ENCODE assay signal across 8 mouse cellular contexts in genomic region chr9:21238733-21239464, GRCm38 (mm10). TPM values are rescaled to one million over a fixed set of nuclear protein-coding genes. Genes with fewer than 3 reads are reported as not detected.
DNase-seq lines count a peak whose midpoint lies in the region; ATAC-seq and TF ChIP-seq lines count a peak whose summit lies in the region.

Gene Keap1 (minus strand): TSS chr9:21239361.

- peak within 1 kb of the TSS; percentile 93 for H3K4me3 ChIP-seq in forebrain, embryonic 13.5 days
- H3K4me3 ChIP-seq in heart, postnatal 0 days (ENCODE audit: low read depth, low read length), result peak within 1 kb of the TSS; percentile 85
- peak within 1 kb of the TSS; percentile 89 for H3K4me3 ChIP-seq in neural tube, embryonic 15.5 days (replicated peaks)

- under 1% methylated on average over 70 of the region's 90 CpGs for WGBS in forebrain, embryonic 13.5 days
- WGBS in heart, postnatal 0 days, result under 1% methylated on average over 71 of the region's 90 CpGs
- under 1% methylated on average over 90 of the region's 90 CpGs for WGBS in neural tube, embryonic 15.5 days

- no peaks in the 10 kb centered on the region for H3K9me3 ChIP-seq in forebrain, embryonic 13.5 days (replicated peaks)
- no peaks in the 10 kb centered on the region for H3K9me3 ChIP-seq in heart, postnatal 0 days (replicated peaks; ENCODE audit: control insufficient read depth, low read length)
- no peaks in the 10 kb centered on the region for H3K9me3 ChIP-seq in neural tube, embryonic 15.5 days (replicated peaks)

- peak; percentile 46; the same call in 1 of the 2 replicates for TF ChIP-seq EP300 in heart, postnatal 0 days (IDR thresholded peaks at IDR 0.05; ENCODE audit: low read depth)

- H3K27ac ChIP-seq in forebrain, embryonic 13.5 days, result peak within 1 kb of the TSS; percentile 90
- peak within 1 kb of the TSS; percentile 97 for H3K27ac ChIP-seq in heart, postnatal 0 days (ENCODE audit: low read depth)
- H3K27ac ChIP-seq in neural tube, embryonic 15.5 days (replicated peaks), result peak within 1 kb of the TSS; percentile 93

- peaks cover 19% of the 10 kb centered on the region for H3K36me3 ChIP-seq in forebrain, embryonic 13.5 days (ENCODE audit: poor library complexity, severe bottlenecking)
- H3K36me3 ChIP-seq in heart, postnatal 0 days (replicated peaks; ENCODE audit: control insufficient read depth, insufficient read depth, low read length), result peaks cover 25% of the 10 kb centered on the region
- peaks cover 6% of the 10 kb centered on the region for H3K36me3 ChIP-seq in neural tube, embryonic 15.5 days

- H3K4me1 ChIP-seq in forebrain, embryonic 13.5 days, result peaks cover 25% of the 10 kb centered on the region
- peaks cover 11% of the 10 kb centered on the region; the same call in 1 of the 2 replicates for H3K4me1 ChIP-seq in heart, postnatal 0 days (ENCODE audit: control insufficient read depth, insufficient read depth)
- peaks cover 55% of the 10 kb centered on the region for H3K4me1 ChIP-seq in neural tube, embryonic 15.5 days

- H3K27me3 ChIP-seq in forebrain, embryonic 13.5 days, result peaks cover 26% of the 10 kb centered on the region
- peaks cover 15% of the 10 kb centered on the region for H3K27me3 ChIP-seq in heart, postnatal 0 days (ENCODE audit: control insufficient read depth, insufficient read depth, low read length)
- H3K27me3 ChIP-seq in neural tube, embryonic 15.5 days (replicated peaks), result peaks cover 17% of the 10 kb centered on the region

- peak; percentile 90 for ATAC-seq in forebrain, embryonic 13.5 days
- peak; percentile 85 for ATAC-seq in heart, postnatal 0 days (ENCODE audit: insufficient read depth, low read depth)
- ATAC-seq in neural tube, embryonic 15.5 days (ENCODE audit: low FRiP score), result peak; percentile 87

- H3K9ac ChIP-seq in forebrain, embryonic 13.5 days, result peak within 1 kb of the TSS; percentile 99
- peak within 1 kb of the TSS; percentile 94 for H3K9ac ChIP-seq in heart, postnatal 0 days (replicated peaks; ENCODE audit: low read depth, low read length)
- peak within 1 kb of the TSS; percentile 92 for H3K9ac ChIP-seq in neural tube, embryonic 15.5 days (replicated peaks)

- DNase-seq in CD8-positive naive resting alpha-beta T cell, adult 2 months (ENCODE audit: low read depth in 2 of 2, low spot score in 2 of 2), result peak; percentile 60 to 68
- DNase-seq in c-Kit-positive CD71-positive TER-119-positive erythroid progenitor cells, embryonic 14.5 days (ENCODE audit: low spot score), result peak; percentile 64
- peak; percentile 78 for DNase-seq in heart, postnatal 0 days (ENCODE audit: low spot score)
- DNase-seq in kidney, postnatal 4 days, result peak; percentile 88 to 93
- peak; percentile 81 to 84 for DNase-seq in lung, adult 18-20 months
- peak; percentile 88 for DNase-seq in testis, postnatal 14 days (ENCODE audit: low spot score)

- TF ChIP-seq CTCF in heart, postnatal 0 days (IDR thresholded peaks at IDR 0.05; ENCODE audit: low read depth), result no peak

- peak within 1 kb of the TSS; percentile 83 for H3K4me2 ChIP-seq in forebrain, embryonic 13.5 days
- H3K4me2 ChIP-seq in heart, postnatal 0 days (ENCODE audit: low read depth, low read length), result peak within 1 kb of the TSS; percentile 67
- peak within 1 kb of the TSS; percentile 64 for H3K4me2 ChIP-seq in neural tube, embryonic 15.5 days

RNA-seq across cellular contexts. Expression of gene Keap1, which starts in this region (rescaled TPM):
- polyA plus RNA-seq in forebrain, embryonic 13.5 days (2015; fragmentation: Nextera tagmentation; extraction: Ambion mirVana), result 55.7 and 60.0 TPM in 2 replicates
- total RNA-seq in heart, postnatal 0 days (2014; rRNA removed; ENCODE audit: low replicate concordance), result 67.9 and 79.0 TPM in 2 replicates
- 42.7 and 45.7 TPM in 2 replicates for polyA plus RNA-seq in heart, postnatal 0 days (2015; fragmentation: Nextera tagmentation; extraction: Ambion mirVana)
- polyA plus RNA-seq in neural tube, embryonic 15.5 days (2015; fragmentation: Nextera tagmentation; extraction: Ambion mirVana), result 70.1 and 72.0 TPM in 2 replicates

Comparison
In these comparisons a context has a peak if more than half of its experiments do, and no peak if none do; other contexts are left out.
1. Peak in every context shown above with its lines: DNase-seq, ATAC-seq, H3K4me3 ChIP-seq and H3K27ac ChIP-seq.